Mouse (Mus musculus): ENCODE data around the gene Ogn. TPM values are rescaled to one million over a fixed set of nuclear protein-coding genes. Genes with fewer than 3 reads are reported as not detected.

The Ogn gene
- polyA plus RNA-seq (2017; shearing (Covaris generic)): 0.17 TPM

DNA sequence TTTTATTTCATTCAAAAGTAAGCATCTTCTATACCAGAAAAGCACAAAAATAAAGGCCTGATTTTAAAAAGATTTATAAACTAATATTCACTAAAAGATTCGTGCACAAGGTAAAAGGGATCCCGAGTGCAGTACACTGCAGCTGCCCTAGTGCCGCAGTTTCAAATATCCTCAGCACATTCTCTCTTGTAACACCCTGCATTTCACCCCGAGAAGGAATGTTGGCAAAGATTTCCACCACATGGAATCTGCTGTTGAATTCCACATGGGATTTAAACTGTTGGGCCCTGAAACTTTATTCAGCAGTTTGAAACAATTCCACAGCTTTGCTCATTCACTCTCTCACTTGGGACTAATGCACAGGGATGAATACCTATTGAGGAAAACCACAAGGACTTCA lies at the start of gene Ogn:
Gene Ogn, plus strand, starts transcription at position 333 of the 400 bp plus-strand sequence.

GRCm38 (mm10) chr13:49581541-49582530 lies 26.0 kb upstream of the Ogn start, which contains the start of gene Omd:
Gene Omd (plus strand): TSS chr13:49582462.

GRCm38 (mm10) chr13:49652481-49653179 lies 44.8 kb downstream of the Ogn start, which contains the start of the genes Cenpp and Nol8:
Gene Cenpp (minus strand): TSS chr13:49652785.
Gene Nol8 (plus strand): TSS chr13:49653078.

Other genes starting within 250 kb of the Ogn start
- 14.2 TPM for gene Ippk, start 186.8 kb upstream of the Ogn start, polyA plus RNA-seq (2017; shearing (Covaris generic))
- 4.5 TPM for gene Tes3-ps, start 114.7 kb upstream of the Ogn start, polyA plus RNA-seq (2017; shearing (Covaris generic))
- gene Ecm2, start 103.2 kb upstream of the Ogn start, polyA plus RNA-seq (2017; shearing (Covaris generic)): 0.31 TPM
- not detected for gene Aspn, start 63.6 kb upstream of the Ogn start, polyA plus RNA-seq (2017; shearing (Covaris generic))
- 0.17 TPM for gene Omd, start 25.6 kb upstream of the Ogn start, polyA plus RNA-seq (2017; shearing (Covaris generic))
- gene Cenpp, start 44.7 kb downstream of the Ogn start, polyA plus RNA-seq (2017; shearing (Covaris generic)): 3.1 TPM
- gene Nol8, start 45.0 kb downstream of the Ogn start, polyA plus RNA-seq (2017; shearing (Covaris generic)): 52.5 TPM
- gene Iars, start 74.1 kb downstream of the Ogn start, polyA plus RNA-seq (2017; shearing (Covaris generic)): 60.7 TPM
- gene Gm30302, start 191.0 kb downstream of the Ogn start, polyA plus RNA-seq (2017; shearing (Covaris generic)): not detected

Data from activated CD4-positive, CD25-positive, alpha-beta regulatory T cell, adult 9 weeks (primary cell).